Mouse (Mus musculus) liver, adult 10 weeks (tissue): ENCODE results near the gene Pus1. TPM values are rescaled to one million over a fixed set of nuclear protein-coding genes. Genes with fewer than 3 reads are reported as not detected.

Experiments
- polyA plus RNA-seq: library from polyadenylated mRNA; stranded (reverse); fragments of 350-450 nt; fragmentation: Illumina TruSeq; extraction: RNeasy Lipid Tissue Mini Kit (QIAGEN cat#74804); gene quantifications from one replicate; pipeline ENCODE4 v1.2.3, GENCODE M21; 2014; ENCODE audit warnings: low read depth, low replicate concordance

Gene Pus1
- polyA plus RNA-seq, result 0.34 TPM

GRCm38 (mm10) chr5:110779998-110780760 lies at the start of gene Pus1:
TSS of gene Pus1 (minus strand) at chr5:110780659.

GRCm38 (mm10) chr5:110809667-110810325 lies 29.3 kb upstream of the Pus1 start, which contains the start of gene Ulk1:
TSS of gene Ulk1 (minus strand) at chr5:110810097.

GRCm38 (mm10) chr5:110770448-110771158 lies 9.9 kb downstream of the Pus1 start, which contains the start of gene Ep400:
TSS of gene Ep400 (minus strand) at chr5:110770717.

Other genes with a start within 250 kb of the Pus1 start
- gene Galnt9, start 236.3 kb downstream of the Pus1 start, polyA plus RNA-seq, result not detected
- gene Noc4l, start 127.2 kb downstream of the Pus1 start, polyA plus RNA-seq, result 1.3 TPM
- 2.1 TPM for gene Ddx51, start 127.2 kb downstream of the Pus1 start, polyA plus RNA-seq
- 5.4 TPM for gene Ep400, start 9.9 kb downstream of the Pus1 start, polyA plus RNA-seq
- gene Ulk1, start 29.4 kb upstream of the Pus1 start, polyA plus RNA-seq, result 7.1 TPM
- gene Hscb, start 59.1 kb upstream of the Pus1 start, polyA plus RNA-seq, result 9.6 TPM
- gene Chek2, start 59.3 kb upstream of the Pus1 start, polyA plus RNA-seq, result 2.8 TPM
- gene Ttc28, start 99.1 kb upstream of the Pus1 start, polyA plus RNA-seq, result 0.21 TPM